Mouse (Mus musculus): ENCODE results near the gene Frat1. TPM values are rescaled to one million over a fixed set of nuclear protein-coding genes. Genes with fewer than 3 reads are reported as not detected.

The Frat1 gene
- polyA plus RNA-seq, 1 experiment from 2014 or later: 14.4 TPM

GRCm38 (mm10) chr19:41835407-41835806, 5.6 kb downstream of the Frat1 start:
- Histone ChIP-seq H3K4me1 (replicated peaks; ENCODE audit: control insufficient read depth, insufficient read depth, low read length) (peaks cover 9% of the 10 kb centered on the region; the same call in 1 of the 2 replicates), H3K36me3 (ENCODE audit: control insufficient read depth, insufficient read depth, low read length) (no peaks in the 10 kb centered on the region), H3K9ac (ENCODE audit: low read depth, low read length) (no peak overlapping the region), H3K9me3 (ENCODE audit: control insufficient read depth, low read length) (no peaks in the 10 kb centered on the region), H3K27me3 (ENCODE audit: control insufficient read depth, insufficient read depth, low read length) (peaks cover 7% of the 10 kb centered on the region), H3K4me2 (replicated peaks; ENCODE audit: low read depth, low read length) (no peak overlapping the region), H3K4me3 (ENCODE audit: low read depth, low read length) (no peak overlapping the region), H3K27ac (ENCODE audit: low read depth, low read length) (no peak overlapping the region)
- no peak for ATAC-seq (ENCODE audit: low FRiP score)
- DNase-seq (ENCODE audit: low spot score): no peak
- 57% methylated on average over 6 of the region's 6 CpGs for WGBS

- Histone ChIP-seq H3K4me1 (replicated peaks; ENCODE audit: control insufficient read depth, insufficient read depth, low read length) (peaks cover 9% of the 10 kb centered on the region; the same call in 1 of the 2 replicates), H3K36me3 (ENCODE audit: control insufficient read depth, insufficient read depth, low read length) (no peaks in the 10 kb centered on the region), H3K9me3 (ENCODE audit: control insufficient read depth, low read length) (no peaks in the 10 kb centered on the region), H3K4me2 (replicated peaks; ENCODE audit: low read depth, low read length) (peak overlapping the region; percentile 25; the same call in 1 of the 2 replicates), H3K4me3 (ENCODE audit: low read depth, low read length) (no peak overlapping the region), H3K9ac (ENCODE audit: low read depth, low read length) (no peak overlapping the region), H3K27me3 (ENCODE audit: control insufficient read depth, insufficient read depth, low read length) (peaks cover 6% of the 10 kb centered on the region), H3K27ac (ENCODE audit: low read depth, low read length) (no peak overlapping the region)
- ATAC-seq (ENCODE audit: low FRiP score): peak; percentile 66
- 3% methylated on average over 6 of the region's 6 CpGs for WGBS
- peak; percentile 38 for DNase-seq (ENCODE audit: low spot score)
Measured at GRCm38 (mm10) chr19:41835816-41836215, 6.0 kb downstream of the Frat1 start.

GRCm38 (mm10) chr19:41836719-41837118, 6.9 kb downstream of the Frat1 start:
- WGBS: 66% methylated on average over 3 of the region's 3 CpGs
- no peak for DNase-seq (ENCODE audit: low spot score)
- no peak overlapping the region for H3K27ac ChIP-seq (ENCODE audit: low read depth, low read length)

GRCm38 (mm10) chr19:41837194-41837916, 7.6 kb downstream of the Frat1 start:
- ATAC-seq (ENCODE audit: low FRiP score) (no peak), DNase-seq (ENCODE audit: low spot score) (no peak)
- Histone ChIP-seq H3K36me3 (ENCODE audit: control insufficient read depth, insufficient read depth, low read length) (no peaks in the 10 kb centered on the region), H3K4me2 (replicated peaks; ENCODE audit: low read depth, low read length) (no peak overlapping the region), H3K27ac (ENCODE audit: low read depth, low read length) (no peak overlapping the region), H3K4me3 (ENCODE audit: low read depth, low read length) (no peak overlapping the region), H3K27me3 (ENCODE audit: control insufficient read depth, insufficient read depth, low read length) (no peaks in the 10 kb centered on the region), H3K9me3 (ENCODE audit: control insufficient read depth, low read length) (no peaks in the 10 kb centered on the region), H3K4me1 (replicated peaks; ENCODE audit: control insufficient read depth, insufficient read depth, low read length) (no peaks in the 10 kb centered on the region), H3K9ac (ENCODE audit: low read depth, low read length) (no peak overlapping the region)
- WGBS: 76% methylated on average over 9 of the region's 9 CpGs

More at GRCm38 (mm10) chr19:41836719-41837118, 6.9 kb downstream of the Frat1 start:
- Histone ChIP-seq H3K27me3 (ENCODE audit: control insufficient read depth, insufficient read depth, low read length) (peaks cover 2% of the 10 kb centered on the region; the same call in 1 of the 2 replicates), H3K4me3 (ENCODE audit: low read depth, low read length) (no peak overlapping the region), H3K36me3 (ENCODE audit: control insufficient read depth, insufficient read depth, low read length) (no peaks in the 10 kb centered on the region), H3K9me3 (ENCODE audit: control insufficient read depth, low read length) (no peaks in the 10 kb centered on the region), H3K4me1 (replicated peaks; ENCODE audit: control insufficient read depth, insufficient read depth, low read length) (peaks cover 4% of the 10 kb centered on the region; the same call in 1 of the 2 replicates), H3K4me2 (replicated peaks; ENCODE audit: low read depth, low read length) (no peak overlapping the region), H3K9ac (ENCODE audit: low read depth, low read length) (no peak overlapping the region)
- ATAC-seq (ENCODE audit: low FRiP score): no peak

GRCm38 (mm10) chr19:41837917-41838261, 8.1 kb downstream of the Frat1 start:
- Histone ChIP-seq H3K27me3 (ENCODE audit: control insufficient read depth, insufficient read depth, low read length) (no peaks in the 10 kb centered on the region), H3K4me3 (ENCODE audit: low read depth, low read length) (no peak overlapping the region), H3K27ac (ENCODE audit: low read depth, low read length) (no peak overlapping the region), H3K9ac (ENCODE audit: low read depth, low read length) (no peak overlapping the region), H3K4me2 (replicated peaks; ENCODE audit: low read depth, low read length) (no peak overlapping the region), H3K9me3 (ENCODE audit: control insufficient read depth, low read length) (no peaks in the 10 kb centered on the region), H3K4me1 (replicated peaks; ENCODE audit: control insufficient read depth, insufficient read depth, low read length) (no peaks in the 10 kb centered on the region), H3K36me3 (ENCODE audit: control insufficient read depth, insufficient read depth, low read length) (no peaks in the 10 kb centered on the region)
- DNase-seq (ENCODE audit: low spot score) (no peak), ATAC-seq (ENCODE audit: low FRiP score) (no peak)
- whole genome bisulfite sequencing: 78% methylated on average over 4 of the region's 4 CpGs

GRCm38 (mm10) chr19:41838808-41839207, 9.0 kb downstream of the Frat1 start:
- Histone ChIP-seq H3K27me3 (ENCODE audit: control insufficient read depth, insufficient read depth, low read length) (no peaks in the 10 kb centered on the region), H3K36me3 (ENCODE audit: control insufficient read depth, insufficient read depth, low read length) (no peaks in the 10 kb centered on the region), H3K4me3 (ENCODE audit: low read depth, low read length) (no peak overlapping the region), H3K27ac (ENCODE audit: low read depth, low read length) (no peak overlapping the region), H3K9me3 (ENCODE audit: control insufficient read depth, low read length) (no peaks in the 10 kb centered on the region), H3K4me1 (replicated peaks; ENCODE audit: control insufficient read depth, insufficient read depth, low read length) (no peaks in the 10 kb centered on the region), H3K4me2 (replicated peaks; ENCODE audit: low read depth, low read length) (no peak overlapping the region), H3K9ac (ENCODE audit: low read depth, low read length) (no peak overlapping the region)
- DNase-seq (ENCODE audit: low spot score) (no peak), ATAC-seq (ENCODE audit: low FRiP score) (no peak)
- 82% methylated on average over 6 of the region's 6 CpGs for WGBS

- H3K9me3 ChIP-seq (ENCODE audit: control insufficient read depth, low read length): no peaks in the 10 kb centered on the region
- H3K27me3 ChIP-seq (ENCODE audit: control insufficient read depth, insufficient read depth, low read length): no peaks in the 10 kb centered on the region
- DNase-seq (ENCODE audit: low spot score) (no peak), ATAC-seq (ENCODE audit: low FRiP score) (no peak)
- no peak overlapping the region for H3K27ac ChIP-seq (ENCODE audit: low read depth, low read length)
- WGBS: 89% methylated on average over 3 of the region's 3 CpGs
- no peaks in the 10 kb centered on the region for H3K36me3 ChIP-seq (ENCODE audit: control insufficient read depth, insufficient read depth, low read length)
- H3K4me3 ChIP-seq (ENCODE audit: low read depth, low read length): no peak overlapping the region
- H3K4me1 ChIP-seq (replicated peaks; ENCODE audit: control insufficient read depth, insufficient read depth, low read length): no peaks in the 10 kb centered on the region
- no peak overlapping the region for H3K9ac ChIP-seq (ENCODE audit: low read depth, low read length)
- H3K4me2 ChIP-seq (replicated peaks; ENCODE audit: low read depth, low read length): no peak overlapping the region
Measured at GRCm38 (mm10) chr19:41839685-41840084, 9.9 kb downstream of the Frat1 start.

GRCm38 (mm10) chr19:41841105-41841750, 11.5 kb downstream of the Frat1 start:
- no peaks in the 10 kb centered on the region for H3K4me1 ChIP-seq (replicated peaks; ENCODE audit: control insufficient read depth, insufficient read depth, low read length)
- no peaks in the 10 kb centered on the region for H3K36me3 ChIP-seq (ENCODE audit: control insufficient read depth, insufficient read depth, low read length)
- no peaks in the 10 kb centered on the region for H3K27me3 ChIP-seq (ENCODE audit: control insufficient read depth, insufficient read depth, low read length)
- no peak overlapping the region for H3K4me3 ChIP-seq (ENCODE audit: low read depth, low read length)
- H3K9me3 ChIP-seq (ENCODE audit: control insufficient read depth, low read length): no peaks in the 10 kb centered on the region
- ATAC-seq (ENCODE audit: low FRiP score) (no peak), DNase-seq (ENCODE audit: low spot score) (no peak)
- WGBS: 83% methylated on average over 7 of the region's 7 CpGs
- H3K9ac ChIP-seq (ENCODE audit: low read depth, low read length): no peak overlapping the region
- no peak overlapping the region for H3K27ac ChIP-seq (ENCODE audit: low read depth, low read length)
- no peak overlapping the region for H3K4me2 ChIP-seq (replicated peaks; ENCODE audit: low read depth, low read length)

GRCm38 (mm10) chr19:41842196-41842595, 12.4 kb downstream of the Frat1 start:
- no peak overlapping the region for H3K4me3 ChIP-seq (ENCODE audit: low read depth, low read length)
- H3K4me2 ChIP-seq (replicated peaks; ENCODE audit: low read depth, low read length): no peak overlapping the region
- no peaks in the 10 kb centered on the region for H3K9me3 ChIP-seq (ENCODE audit: control insufficient read depth, low read length)
- no peak for DNase-seq (ENCODE audit: low spot score)
- ATAC-seq (ENCODE audit: low FRiP score): no peak
- 89% methylated on average over 4 of the region's 4 CpGs for WGBS
- no peaks in the 10 kb centered on the region for H3K36me3 ChIP-seq (ENCODE audit: control insufficient read depth, insufficient read depth, low read length)
- H3K9ac ChIP-seq (ENCODE audit: low read depth, low read length): no peak overlapping the region
- no peak overlapping the region for H3K27ac ChIP-seq (ENCODE audit: low read depth, low read length)
- H3K4me1 ChIP-seq (replicated peaks; ENCODE audit: control insufficient read depth, insufficient read depth, low read length): no peaks in the 10 kb centered on the region
- no peaks in the 10 kb centered on the region for H3K27me3 ChIP-seq (ENCODE audit: control insufficient read depth, insufficient read depth, low read length)
